Mouse (Mus musculus) limb, embryonic 15.5 days (tissue): Measurements from ENCODE around the gene Kank4. TPM values are rescaled to one million over a fixed set of nuclear protein-coding genes. Genes with fewer than 3 reads are reported as not detected.

Experiments used
- ATAC-seq: fragments of 200-750 bp; cut with Nextera tagmentation; 2 replicates; pipeline ENCODE4 v1.8.0; 2017; ENCODE audit warnings: low read depth, moderate TSS enrichment; ENCODE audit not compliant: insufficient number of reproducible peaks, low FRiP score, low TSS enrichment
- H3K27ac ChIP-seq: fragments of 300-500 bp; sonication (generic); 2 replicates; pipeline ENCODE4 v1.5.1; 2015; ENCODE audit warnings: moderate library complexity, mild to moderate bottlenecking, inconsistent platforms
- H3K27me3 ChIP-seq: fragments of 300-500 bp; sonication (generic); 2 replicates; pipeline ENCODE4 v1.6.1; 2015; ENCODE audit warnings: inconsistent platforms
- H3K36me3 ChIP-seq: fragments of 300-500 bp; sonication (generic); 2 replicates; pipeline ENCODE4 v1.6.1; 2015; ENCODE audit warnings: inconsistent platforms
- H3K4me1 ChIP-seq: fragments of 300-500 bp; sonication (generic); 2 replicates; pipeline ENCODE4 v1.6.1; 2015; ENCODE audit warnings: inconsistent platforms
- H3K4me2 ChIP-seq: fragments of 300-500 bp; sonication (generic); 2 replicates; pipeline ENCODE4 v1.6.1; 2015; ENCODE audit warnings: mild to moderate bottlenecking, inconsistent platforms
- H3K4me3 ChIP-seq: fragments of 300-500 bp; sonication (generic); 2 replicates; pipeline ENCODE4 v1.5.1; 2015; ENCODE audit warnings: mild to moderate bottlenecking, inconsistent platforms
- H3K9ac ChIP-seq: fragments of 300-500 bp; sonication (generic); 2 replicates; pipeline ENCODE4 v1.6.1; 2015; ENCODE audit warnings: inconsistent platforms
- H3K9me3 ChIP-seq: fragments of 300-500 bp; sonication (generic); 2 replicates; pipeline ENCODE4 v1.6.1; 2016; ENCODE audit warnings: inconsistent platforms
- WGBS: fragments of 180-500 bp; shearing (Covaris S2); methylation state at CpG from one replicate; pipeline ENCODE4 v1.1.7; 2015; 5-methylcytosine and 5-hydroxymethylcytosine counted together
- polyA plus RNA-seq: library from polyadenylated mRNA; unstranded; fragments of >200 nt; fragmentation: Nextera tagmentation; extraction: Ambion mirVana; gene quantifications from 2 replicates; pipeline ENCODE4 v1.2.1, GENCODE M21; 2015

Kank4 gene
- polyA plus RNA-seq, 1 experiment from 2014 or later = 1.9 TPM

GRCm38 (mm10) chr4:98758012-98758821 is 59.1 kb downstream of the Kank4 start:
- Histone ChIP-seq H3K9me3 (no peaks in the 10 kb centered on the region; the same call in 1 of the 2 replicates), H3K4me2 (no peak overlapping the region), H3K36me3 (peaks cover 40% of the 10 kb centered on the region), H3K27ac (no peak overlapping the region), H3K4me3 (no peak overlapping the region), H3K9ac (no peak overlapping the region), H3K4me1 (no peaks in the 10 kb centered on the region; the same call in 1 of the 2 replicates), H3K27me3 (no peaks in the 10 kb centered on the region)
- WGBS = 60% methylated on average over 4 of the region's 4 CpGs
- no peak for ATAC-seq

- Histone ChIP-seq H3K4me1 (no peaks in the 10 kb centered on the region; the same call in 1 of the 2 replicates), H3K9me3 (no peaks in the 10 kb centered on the region; the same call in 1 of the 2 replicates), H3K4me2 (no peak overlapping the region), H3K27me3 (no peaks in the 10 kb centered on the region), H3K4me3 (no peak overlapping the region), H3K9ac (no peak overlapping the region), H3K27ac (no peak overlapping the region), H3K36me3 (peaks cover 31% of the 10 kb centered on the region)
- no peak for ATAC-seq
- whole genome bisulfite sequencing = 63% methylated on average over 11 of the region's 11 CpGs
These were observed 61.2 kb downstream of the Kank4 start for GRCm38 (mm10) chr4:98756141-98756540.

- ATAC-seq = no peak
- Histone ChIP-seq H3K36me3 (peaks cover 19% of the 10 kb centered on the region), H3K9ac (no peak overlapping the region), H3K4me3 (no peak overlapping the region), H3K4me2 (no peak overlapping the region), H3K4me1 (no peaks in the 10 kb centered on the region; the same call in 1 of the 2 replicates), H3K27ac (no peak overlapping the region), H3K27me3 (no peaks in the 10 kb centered on the region), H3K9me3 (no peaks in the 10 kb centered on the region; the same call in 1 of the 2 replicates)
- WGBS = 83% methylated on average over 4 of the region's 4 CpGs
These were observed 62.9 kb downstream of the Kank4 start for GRCm38 (mm10) chr4:98754456-98754855.

- no peak for ATAC-seq
- Histone ChIP-seq H3K27ac (no peak overlapping the region), H3K4me3 (no peak overlapping the region), H3K4me1 (peaks cover 4% of the 10 kb centered on the region; the same call in 1 of the 2 replicates), H3K36me3 (no peaks in the 10 kb centered on the region), H3K4me2 (no peak overlapping the region), H3K9ac (no peak overlapping the region), H3K27me3 (no peaks in the 10 kb centered on the region), H3K9me3 (no peaks in the 10 kb centered on the region)
- 25% methylated on average over 7 of the region's 7 CpGs for WGBS
These were observed 73.5 kb downstream of the Kank4 start for GRCm38 (mm10) chr4:98743906-98744210.

GRCm38 (mm10) chr4:98743209-98743905 is 74.0 kb downstream of the Kank4 start:
- Histone ChIP-seq H3K9ac (no peak overlapping the region), H3K9me3 (no peaks in the 10 kb centered on the region), H3K27ac (no peak overlapping the region; the same call in 1 of the 2 replicates), H3K4me3 (no peak overlapping the region), H3K27me3 (no peaks in the 10 kb centered on the region), H3K4me2 (no peak overlapping the region), H3K4me1 (peaks cover 4% of the 10 kb centered on the region; the same call in 1 of the 2 replicates), H3K36me3 (no peaks in the 10 kb centered on the region)
- WGBS = 58% methylated on average over 3 of the region's 3 CpGs
- no peak for ATAC-seq

- no peaks in the 10 kb centered on the region for H3K36me3 ChIP-seq
- H3K4me3 ChIP-seq = no peak overlapping the region
- no peak overlapping the region for H3K9ac ChIP-seq
- H3K27ac ChIP-seq = no peak overlapping the region
- ATAC-seq = no peak
- H3K9me3 ChIP-seq = no peaks in the 10 kb centered on the region
- WGBS = 37% methylated on average over 2 of the region's 2 CpGs
- peaks cover 4% of the 10 kb centered on the region; the same call in 1 of the 2 replicates for H3K4me1 ChIP-seq
- H3K4me2 ChIP-seq = no peak overlapping the region
- H3K27me3 ChIP-seq = no peaks in the 10 kb centered on the region
These were observed 77.6 kb downstream of the Kank4 start for GRCm38 (mm10) chr4:98739753-98740152.

- 94% methylated on average over 16 of the region's 16 CpGs for WGBS
These were observed 83.7 kb downstream of the Kank4 start for GRCm38 (mm10) chr4:98733660-98734059.

GRCm38 (mm10) chr4:98728716-98729115 is 88.6 kb downstream of the Kank4 start:
- H3K4me3 ChIP-seq = no peak overlapping the region
- H3K9ac ChIP-seq = no peak overlapping the region
- 65% methylated on average over 7 of the region's 7 CpGs for whole genome bisulfite sequencing
- H3K27ac ChIP-seq = no peak overlapping the region
- H3K27me3 ChIP-seq = peaks cover 16% of the 10 kb centered on the region
- H3K4me1 ChIP-seq = peaks cover 17% of the 10 kb centered on the region
- no peak for ATAC-seq
- no peak overlapping the region for H3K4me2 ChIP-seq
- no peaks in the 10 kb centered on the region for H3K9me3 ChIP-seq
- H3K36me3 ChIP-seq = no peaks in the 10 kb centered on the region

More at GRCm38 (mm10) chr4:98733660-98734059, 83.7 kb downstream of the Kank4 start:
- 0 out of 2 replicates have a peak, but pooled peaks cover 4% of the 10 kb centered on the region for H3K27me3 ChIP-seq
- no peak overlapping the region for H3K27ac ChIP-seq
- ATAC-seq = no peak
- no peaks in the 10 kb centered on the region for H3K9me3 ChIP-seq
- H3K4me1 ChIP-seq = no peaks in the 10 kb centered on the region
- no peaks in the 10 kb centered on the region for H3K36me3 ChIP-seq
- no peak overlapping the region for H3K4me2 ChIP-seq
- H3K9ac ChIP-seq = no peak overlapping the region
- no peak overlapping the region for H3K4me3 ChIP-seq

- H3K9me3 ChIP-seq = no peaks in the 10 kb centered on the region
- peak overlapping the region; percentile 10; the same call in 1 of the 2 replicates for H3K4me3 ChIP-seq
- no peak for ATAC-seq
- H3K4me2 ChIP-seq = peak overlapping the region; percentile 69
- 6% methylated on average over 10 of the region's 10 CpGs for WGBS
- H3K9ac ChIP-seq = no peak overlapping the region
- no peaks in the 10 kb centered on the region for H3K36me3 ChIP-seq
- no peak overlapping the region for H3K27ac ChIP-seq
- H3K4me1 ChIP-seq = peaks cover 17% of the 10 kb centered on the region
- peaks cover 16% of the 10 kb centered on the region for H3K27me3 ChIP-seq
These were observed 89.4 kb downstream of the Kank4 start for GRCm38 (mm10) chr4:98727959-98728347.

GRCm38 (mm10) chr4:98727295-98727958 is 89.9 kb downstream of the Kank4 start:
- 5% methylated on average over 21 of the region's 21 CpGs for WGBS
- peak overlapping the region; percentile 32 for H3K4me3 ChIP-seq
- no peak for ATAC-seq

GRCm38 (mm10) chr4:98726590-98727237 is 90.6 kb downstream of the Kank4 start, which contains the start of gene L1td1:
TSS of gene L1td1 (plus strand) at chr4:98726734.
- Histone ChIP-seq H3K27me3 (peaks cover 16% of the 10 kb centered on the region), H3K4me1 (peaks cover 17% of the 10 kb centered on the region), H3K4me3 (peak within 1 kb of the TSS; percentile 32), H3K4me2 (peak within 1 kb of the TSS; percentile 69), H3K9me3 (no peaks in the 10 kb centered on the region), H3K9ac (0 out of 2 replicates have a peak within 1 kb of the TSS, but pooled peaks have one; percentile 17), H3K36me3 (no peaks in the 10 kb centered on the region), H3K27ac (no peak within 1 kb of the TSS)
- no peak for ATAC-seq
- WGBS = 6% methylated on average over 29 of the region's 29 CpGs

More at GRCm38 (mm10) chr4:98727295-98727958, 89.9 kb downstream of the Kank4 start:
- Histone ChIP-seq H3K36me3 (no peaks in the 10 kb centered on the region), H3K4me2 (peak overlapping the region; percentile 69), H3K27ac (no peak overlapping the region), H3K4me1 (peaks cover 17% of the 10 kb centered on the region), H3K27me3 (peaks cover 16% of the 10 kb centered on the region), H3K9me3 (no peaks in the 10 kb centered on the region), H3K9ac (no peak overlapping the region)
